Mouse (Mus musculus) ES-E14 (cell line): ENCODE data around the gene 1300017J02Rik.

Source experiments
- MAFK ChIP-seq: IDR thresholded peaks from 2 replicates; pipeline ENCODE4 v1.6.1; 2014; ENCODE audit warnings: mild to moderate bottlenecking, low read depth, low read length, inconsistent platforms; ENCODE audit not compliant: insufficient read depth
- ZNF384 ChIP-seq: IDR thresholded peaks from 2 replicates; pipeline ENCODE4 v1.6.1; 2012; ENCODE audit warnings: low read depth, low read length, inconsistent platforms

DNA sequence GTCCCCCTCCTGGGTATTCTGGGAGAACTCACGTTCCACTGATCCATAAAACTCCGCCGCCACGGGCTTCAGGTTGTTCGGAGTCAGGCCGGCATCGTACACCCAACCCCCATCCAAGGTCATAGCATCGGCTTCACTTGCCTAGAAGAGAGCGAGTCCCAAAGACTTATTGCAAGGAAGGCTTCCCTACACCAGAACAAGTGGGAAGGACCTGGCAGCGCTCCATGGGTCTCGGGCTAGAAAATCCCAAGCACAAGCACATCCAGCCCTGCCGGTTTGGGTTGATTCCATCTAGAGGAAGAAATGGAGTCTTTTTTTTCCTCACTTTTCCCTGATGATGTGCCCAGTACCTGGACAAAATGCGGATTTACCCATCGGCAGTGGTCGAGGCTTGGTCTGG lies 78.1 kb downstream of the 1300017J02Rik start:
- TF ChIP-seq MAFK, result no peak
- TF ChIP-seq ZNF384, result no peak
